ENCODE assay signal across 9 mouse cellular contexts in the genomic region with DNA sequence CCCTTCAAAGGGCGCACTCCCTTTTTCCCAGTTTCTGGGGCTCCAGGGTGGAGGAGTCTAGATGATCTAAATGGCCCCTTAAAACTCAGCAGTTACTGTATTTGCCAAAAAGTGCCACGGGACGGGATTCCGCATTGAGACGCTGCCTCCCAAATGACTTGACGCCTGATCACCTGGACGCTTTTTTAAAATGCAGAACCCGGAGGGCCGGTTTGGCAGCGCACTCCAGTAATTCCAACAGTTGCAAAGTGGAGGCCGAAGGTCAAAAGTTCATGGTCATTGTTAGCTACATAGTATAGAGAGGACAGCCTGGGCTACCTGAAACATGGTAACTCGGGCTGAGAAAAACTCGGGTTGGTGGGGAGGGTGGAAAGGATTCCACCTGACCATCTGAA. TPM values are rescaled to one million over a fixed set of nuclear protein-coding genes. Genes with fewer than 3 reads are reported as not detected.
A peak's percentile ranks its signal among the peaks of the same experiment; 100 is the strongest.
DNase-seq lines count a peak whose midpoint lies in the region; ATAC-seq and TF ChIP-seq lines count a peak whose summit lies in the region.
"Had no signal": no experiment of that assay in that cellular context is flagged by ENCODE, and none has a peak within 500 bp of the region (broad histone marks: within the 10 kb centered on the region; RNA-seq: fewer than 3 reads in every experiment).

No protein-coding gene starts in this region.

- H3K4me3 ChIP-seq in testis, adult 2 months (ENCODE audit: control insufficient read depth, low read depth, low read length), result peak overlapping the region; percentile 83
- H3K4me3 ChIP-seq in forebrain, embryonic 10.5 days, result peak overlapping the region; percentile 73
- H3K4me3 ChIP-seq in liver, embryonic 12.5 days, result peak overlapping the region; percentile 73

- H3K27ac ChIP-seq in testis, adult 2 months (ENCODE audit: control insufficient read depth, insufficient read depth, low read depth, low read length), result no peak overlapping the region
- H3K27ac ChIP-seq in forebrain, embryonic 10.5 days, result peak overlapping the region; percentile 85
- peak overlapping the region; percentile 54; the same call in 1 of the 2 replicates for H3K27ac ChIP-seq in liver, embryonic 12.5 days

- TF ChIP-seq CTCF in testis, adult 2 months (IDR thresholded peaks at IDR 0.05; ENCODE audit: control insufficient read depth, insufficient read depth, insufficient replicate concordance, low read depth, low read length), result no peak

- 0 out of 2 replicates have a peak, but pooled peaks have one; percentile 23 for ATAC-seq in liver, embryonic 12.5 days

- H3K36me3 ChIP-seq in testis, adult 2 months (ENCODE audit: control insufficient read depth, insufficient read depth, low read length), result no peaks in the 10 kb centered on the region
- H3K36me3 ChIP-seq in forebrain, embryonic 10.5 days (replicated peaks), result peaks cover 36% of the 10 kb centered on the region
- H3K36me3 ChIP-seq in liver, embryonic 12.5 days, result peaks cover 32% of the 10 kb centered on the region

- no peak for DNase-seq in testis, postnatal 10 days (ENCODE audit: low spot score)
- no peak for DNase-seq in forebrain, embryonic 10.5 days (ENCODE audit: extremely low spot score, low spot score)
- DNase-seq in testis, postnatal 14 days (ENCODE audit: low spot score), result peak; percentile 80
- no peak for DNase-seq in adrenal gland, postnatal 25 days
- DNase-seq in adrenal gland, adult 2 months, result no peak
- DNase-seq in kidney, adult 11 months, result no peak

- H3K9me3 ChIP-seq in forebrain, embryonic 10.5 days, result no peaks in the 10 kb centered on the region
- no peaks in the 10 kb centered on the region for H3K9me3 ChIP-seq in liver, embryonic 12.5 days (replicated peaks)

- WGBS in forebrain, embryonic 10.5 days, result 4% methylated on average over 13 of the region's 13 CpGs
- WGBS in liver, embryonic 12.5 days (ENCODE audit: insufficient replicate concordance), result 2% methylated on average over 13 of the region's 13 CpGs

- H3K27me3 ChIP-seq in testis, adult 2 months (ENCODE audit: control insufficient read depth, insufficient read depth, low read length), result no peaks in the 10 kb centered on the region
- H3K27me3 ChIP-seq in forebrain, embryonic 10.5 days (ENCODE audit: poor library complexity, severe bottlenecking), result no peaks in the 10 kb centered on the region
- peaks cover 18% of the 10 kb centered on the region for H3K27me3 ChIP-seq in liver, embryonic 12.5 days (replicated peaks)

- TF ChIP-seq POLR2A in testis, adult 2 months (IDR thresholded peaks at IDR 0.05; ENCODE audit: control insufficient read depth, low read depth, low read length), result no peak

- H3K9ac ChIP-seq in liver, embryonic 12.5 days, result peak overlapping the region; percentile 79

- peak overlapping the region; percentile 83 for H3K4me2 ChIP-seq in liver, embryonic 12.5 days

- H3K4me1 ChIP-seq in testis, adult 2 months (ENCODE audit: control insufficient read depth, insufficient read depth, low read length), result peaks cover 10% of the 10 kb centered on the region
- H3K4me1 ChIP-seq in forebrain, embryonic 10.5 days, result peaks cover 23% of the 10 kb centered on the region
- peaks cover 17% of the 10 kb centered on the region for H3K4me1 ChIP-seq in liver, embryonic 12.5 days

RNA-seq across cellular contexts. Expression of gene Iqgap3, which starts 0.5 kb away (rescaled TPM):
- polyA plus RNA-seq in testis, adult 2 months (2012; rRNA removed), result 3.8 and 4.9 TPM in 2 replicates
- 30.3 and 30.4 TPM in 2 replicates for polyA plus RNA-seq in forebrain, embryonic 10.5 days (2016; fragmentation: Nextera tagmentation; extraction: Ambion mirVana)
- 11.2 and 11.8 TPM in 2 replicates for polyA plus RNA-seq in liver, embryonic 12.5 days (2016; fragmentation: Nextera tagmentation; extraction: Ambion mirVana)
- total RNA-seq in adrenal gland, postnatal 25 days (2021), result 4.5 and 5.9 TPM in 2 replicates
- 1 to 10 TPM in 1 of 2 experiments, under 1 TPM in 1; 0.69 to 1.1 TPM for total RNA-seq in adrenal gland, adult 2 months (2021)
- polyA plus RNA-seq in adrenal gland, adult 2 months (2012; rRNA removed), result 3.0 and 3.6 TPM in 2 replicates

RNA-seq across cellular contexts. Expression of gene Ttc24, which starts 4.1 kb away (rescaled TPM):
- 176 and 193 TPM in 2 replicates for polyA plus RNA-seq in testis, adult 2 months (2012; rRNA removed)
- not detected in 2 replicates for polyA plus RNA-seq in forebrain, embryonic 10.5 days (2016; fragmentation: Nextera tagmentation; extraction: Ambion mirVana)
- polyA plus RNA-seq in liver, embryonic 12.5 days (2016; fragmentation: Nextera tagmentation; extraction: Ambion mirVana), result not detected in 2 replicates
- total RNA-seq in adrenal gland, postnatal 25 days (2021), result not detected in 2 replicates
- not detected for total RNA-seq in adrenal gland, adult 2 months (2021)
- not detected in 2 replicates for polyA plus RNA-seq in adrenal gland, adult 2 months (2012; rRNA removed)
- polyA plus RNA-seq: cortical plate, adult 2 months had no signal

RNA-seq across cellular contexts. Expression of gene Naxe, which starts 23.9 kb away (rescaled TPM):
- polyA plus RNA-seq in testis, adult 2 months (2012; rRNA removed), result 61.7 and 61.8 TPM in 2 replicates
- polyA plus RNA-seq in forebrain, embryonic 10.5 days (2016; fragmentation: Nextera tagmentation; extraction: Ambion mirVana), result 125 and 134 TPM in 2 replicates
- polyA plus RNA-seq in liver, embryonic 12.5 days (2016; fragmentation: Nextera tagmentation; extraction: Ambion mirVana), result 72.1 TPM in 2 replicates
- total RNA-seq in adrenal gland, postnatal 25 days (2021), result 126 and 140 TPM in 2 replicates
- 100 to 1,000 TPM; 142 to 155 TPM for total RNA-seq in adrenal gland, adult 2 months (2021)
- 79.6 and 113 TPM in 2 replicates for polyA plus RNA-seq in adrenal gland, adult 2 months (2012; rRNA removed)

RNA-seq across cellular contexts. Expression of gene Gpatch4, which starts 39.3 kb away (rescaled TPM):
- 6.7 and 6.9 TPM in 2 replicates for polyA plus RNA-seq in testis, adult 2 months (2012; rRNA removed)
- 52.4 and 54.5 TPM in 2 replicates for polyA plus RNA-seq in forebrain, embryonic 10.5 days (2016; fragmentation: Nextera tagmentation; extraction: Ambion mirVana)
- polyA plus RNA-seq in liver, embryonic 12.5 days (2016; fragmentation: Nextera tagmentation; extraction: Ambion mirVana), result 41.4 and 44.0 TPM in 2 replicates
- 14.1 and 23.4 TPM in 2 replicates for total RNA-seq in adrenal gland, postnatal 25 days (2021)
- total RNA-seq in adrenal gland, adult 2 months (2021), result 10 to 100 TPM; 13.9 to 16.6 TPM
- 2.3 and 3.5 TPM in 2 replicates for polyA plus RNA-seq in adrenal gland, adult 2 months (2012; rRNA removed)

RNA-seq across cellular contexts. Expression of gene Hapln2, which starts 54.8 kb away (rescaled TPM):
- polyA plus RNA-seq in testis, adult 2 months (2012; rRNA removed), result 14.0 and 15.7 TPM in 2 replicates
- polyA plus RNA-seq in forebrain, embryonic 10.5 days (2016; fragmentation: Nextera tagmentation; extraction: Ambion mirVana), result not detected in 2 replicates
- not detected in 2 replicates for polyA plus RNA-seq in liver, embryonic 12.5 days (2016; fragmentation: Nextera tagmentation; extraction: Ambion mirVana)
- total RNA-seq in adrenal gland, postnatal 25 days (2021), result not detected in 2 replicates
- total RNA-seq in adrenal gland, adult 2 months (2021), result not detected
- polyA plus RNA-seq in adrenal gland, adult 2 months (2012; rRNA removed), result 0.65 TPM in 1 of 2 replicates, not detected in the other

Comparison
In these comparisons a context has a peak if more than half of its experiments do, and no peak if none do; other contexts are left out.
1. RNA of gene Ttc24, which starts 4.1 kb away (polyA plus RNA-seq): 176 to 193 TPM in testis, adult 2 months; not detected in forebrain, embryonic 10.5 days, not detected in liver, embryonic 12.5 days and not detected in adrenal gland, adult 2 months; every median in the first group is over 100 times any median in the second.
2. Peak in every context shown above with its lines, with median percentiles within 50 percentile points of each other: H3K4me3 ChIP-seq.